Mouse (Mus musculus) myocyte (in vitro differentiated cells): ENCODE measurements around the gene Gata1. TPM values are rescaled to one million over a fixed set of nuclear protein-coding genes. Genes with fewer than 3 reads are reported as not detected.

Source experiments
- H3K27me3 ChIP-seq: one replicate; pipeline ENCODE4 v1.6.1; 2011; ENCODE audit not compliant: control insufficient read depth, insufficient read depth, insufficient read length
- H3K36me3 ChIP-seq: one replicate; pipeline ENCODE4 v1.6.1; 2011; ENCODE audit not compliant: control insufficient read depth, insufficient read depth
- H3K4me2 ChIP-seq: one replicate; pipeline ENCODE4 v1.6.1; 2011; ENCODE audit warnings: low read depth, control low read depth
- H3K4me3 ChIP-seq: one replicate; pipeline ENCODE4 v1.5.1; 2011; ENCODE audit warnings: mild to moderate bottlenecking, control low read depth, moderate library complexity
- H3K79me2 ChIP-seq: one replicate; pipeline ENCODE4 v1.6.1; 2011; ENCODE audit not compliant: control insufficient read depth, insufficient read depth
- H3ac ChIP-seq: one replicate; pipeline ENCODE4 v1.6.1; 2011; ENCODE audit not compliant: control insufficient read depth, insufficient read length
- CEBPB ChIP-seq: IDR thresholded peaks from 2 replicates; pipeline ENCODE4 v1.6.1; 2011; ENCODE audit warnings: mild to moderate bottlenecking, moderate library complexity; ENCODE audit not compliant: poor library complexity, insufficient read depth, severe bottlenecking
- E2F4 ChIP-seq: IDR thresholded peaks from one replicate; pipeline ENCODE4 v1.6.1; 2011; ENCODE audit warnings: mild to moderate bottlenecking, control low read depth, moderate library complexity; ENCODE audit not compliant: insufficient read depth
- MAX ChIP-seq: IDR thresholded peaks from one replicate; pipeline ENCODE4 v1.6.1; 2011; ENCODE audit warnings: low read depth, mild to moderate bottlenecking, control low read depth
- MYOD1 ChIP-seq, 3 experiments: IDR thresholded peaks; one replicate each; pipeline ENCODE4 v1.6.1; 2011; ENCODE audit warnings: control low read depth in 2 of 3, low read depth in 2 of 3, mild to moderate bottlenecking in 2 of 3, moderate library complexity in 1 of 3; ENCODE audit not compliant: insufficient read length in 2 of 3, control insufficient read depth in 1 of 3
- MYOG ChIP-seq, 3 experiments: IDR thresholded peaks; one replicate each; pipeline ENCODE4 v1.6.1; 2011; ENCODE audit warnings: control low read depth in 2 of 3, low read depth in 2 of 3, mild to moderate bottlenecking in 2 of 3; ENCODE audit not compliant: insufficient read length in 2 of 3, control insufficient read depth in 1 of 3, insufficient read depth in 1 of 3
- POLR2A ChIP-seq: IDR thresholded peaks from one replicate; pipeline ENCODE4 v1.6.1; 2011; ENCODE audit warnings: low read depth, mild to moderate bottlenecking, control low read depth, moderate library complexity; ENCODE audit not compliant: insufficient read length
- POLR2AphosphoS2 ChIP-seq: IDR thresholded peaks from one replicate; pipeline ENCODE4 v1.6.1; 2011; ENCODE audit warnings: low read depth, control low read depth; ENCODE audit not compliant: insufficient read length
- REST ChIP-seq: IDR thresholded peaks from one replicate; pipeline ENCODE4 v1.6.1; 2011; ENCODE audit warnings: mild to moderate bottlenecking, control low read depth, moderate library complexity; ENCODE audit not compliant: insufficient read depth, insufficient read length
- SRF ChIP-seq: IDR thresholded peaks from one replicate; pipeline ENCODE4 v1.6.1; 2011; ENCODE audit warnings: low read depth; ENCODE audit not compliant: control insufficient read depth, insufficient read length
- TCF12 ChIP-seq: IDR thresholded peaks from one replicate; pipeline ENCODE4 v1.6.1; 2011; ENCODE audit warnings: mild to moderate bottlenecking, control low read depth; ENCODE audit not compliant: poor library complexity, insufficient read depth, severe bottlenecking
- TCF3 ChIP-seq: IDR thresholded peaks from one replicate; pipeline ENCODE4 v1.6.1; 2011; ENCODE audit warnings: low read depth, control low read depth; ENCODE audit not compliant: insufficient read length
- USF1 ChIP-seq: IDR thresholded peaks from one replicate; pipeline ENCODE4 v1.6.1; 2011; ENCODE audit warnings: low read depth, mild to moderate bottlenecking, control low read depth, moderate library complexity
- polyA plus RNA-seq: library from polyadenylated mRNA; unstranded; fragments of >200 nt; fragmentation: generic; extraction: Trizol; gene quantifications from one replicate; pipeline ENCODE4 v1.2.1, GENCODE M21; 2012; ENCODE audit warnings: missing spikeins

The Gata1 gene
- polyA plus RNA-seq, 1 experiment: not detected

DNA sequence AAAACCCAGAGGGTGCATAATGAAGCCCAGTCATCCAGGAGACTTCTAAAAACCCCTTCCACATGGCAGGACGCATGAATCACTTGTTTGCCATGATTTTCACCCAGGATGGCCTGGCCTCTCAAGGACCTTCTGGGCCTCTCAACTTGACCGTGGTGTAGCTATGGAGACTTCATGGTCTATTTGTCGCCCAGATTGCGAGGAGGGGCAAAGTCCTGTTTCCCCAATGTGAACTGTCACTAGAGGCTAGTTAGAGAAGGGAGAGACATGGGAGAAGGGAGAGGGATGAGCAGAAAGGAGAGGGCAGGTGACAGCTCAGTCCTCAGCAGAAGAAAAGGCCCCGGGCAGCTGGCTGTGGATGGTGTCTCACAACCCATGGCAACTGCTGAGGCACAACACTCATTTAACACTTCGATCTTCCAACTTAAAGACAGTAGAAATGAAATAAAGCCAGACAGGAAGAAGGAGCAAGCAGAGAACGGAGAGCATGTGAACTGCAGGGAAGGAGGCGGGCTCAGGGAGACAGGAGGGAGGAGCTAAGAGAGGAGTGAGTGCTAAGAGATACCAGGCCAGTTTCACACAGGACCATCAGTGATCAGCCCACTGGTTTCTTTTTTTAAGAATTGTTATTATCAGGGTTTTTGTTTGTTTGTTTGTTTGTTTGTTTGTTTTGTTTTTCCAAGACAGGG is 14.7 kb upstream of the Gata1 start:
- Histone ChIP-seq H3K4me2 (no peak overlapping the region), H3K27me3 (no peaks in the 10 kb centered on the region), H3K79me2 (no peaks in the 10 kb centered on the region), H3K4me3 (no peak overlapping the region), H3K36me3 (no peaks in the 10 kb centered on the region), H3ac (no peak overlapping the region)
- TF ChIP-seq TCF12: no peak
- no peak for TF ChIP-seq SRF
- TF ChIP-seq E2F4: no peak
- TF ChIP-seq MYOD1 (IDR thresholded peaks at IDR 0.05; ENCODE audit: control insufficient read depth in 1 of 3, insufficient read length in 2 of 3, low read depth in 2 of 3): no peak
- no peak for TF ChIP-seq CEBPB
- no peak for TF ChIP-seq MYOG (IDR thresholded peaks at IDR 0.05; ENCODE audit: control insufficient read depth in 1 of 3, insufficient read depth in 1 of 3, insufficient read length in 2 of 3, low read depth in 2 of 3)
- TF ChIP-seq POLR2AphosphoS2: no peak
- no peak for TF ChIP-seq TCF3
- no peak for TF ChIP-seq POLR2A
- no peak for TF ChIP-seq USF1
- TF ChIP-seq REST: no peak
- TF ChIP-seq MAX: no peak

DNA sequence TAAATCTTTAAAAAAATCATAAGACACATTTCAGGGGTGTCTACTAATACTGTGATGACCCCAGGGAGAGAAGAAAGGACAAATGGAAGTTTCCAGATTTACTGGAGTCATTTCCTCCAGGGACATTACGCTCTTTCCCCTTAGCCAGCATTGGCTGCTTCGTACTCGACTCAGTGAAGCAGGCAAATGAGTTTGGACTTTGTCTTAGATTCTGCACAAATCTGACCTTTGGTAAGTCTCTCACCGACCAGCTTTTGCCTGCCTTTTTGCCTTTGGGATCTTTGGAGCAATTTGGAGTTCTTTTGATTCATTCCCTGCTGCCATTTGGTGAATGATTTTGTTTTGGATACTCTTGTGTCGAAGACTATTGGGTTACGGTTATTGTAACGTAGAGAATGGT is 3.5 kb upstream of the Gata1 start:
- no peak overlapping the region for H3K4me2 ChIP-seq
- H3K4me3 ChIP-seq: no peak overlapping the region
- TF ChIP-seq REST: no peak
- TF ChIP-seq SRF: no peak
- TF ChIP-seq MYOD1 (IDR thresholded peaks at IDR 0.05; ENCODE audit: control insufficient read depth in 1 of 3, insufficient read length in 2 of 3, low read depth in 2 of 3): no peak
- no peak for TF ChIP-seq POLR2A
- no peak for TF ChIP-seq TCF3
- TF ChIP-seq MYOG (IDR thresholded peaks at IDR 0.05; ENCODE audit: control insufficient read depth in 1 of 3, insufficient read depth in 1 of 3, insufficient read length in 2 of 3, low read depth in 2 of 3): no peak
- TF ChIP-seq TCF12: no peak
- TF ChIP-seq E2F4: no peak
- TF ChIP-seq POLR2AphosphoS2: no peak
- no peak for TF ChIP-seq MAX
- TF ChIP-seq CEBPB: no peak
- TF ChIP-seq USF1: no peak
- no peak overlapping the region for H3ac ChIP-seq
- H3K36me3 ChIP-seq: no peaks in the 10 kb centered on the region
- no peaks in the 10 kb centered on the region for H3K79me2 ChIP-seq
- H3K27me3 ChIP-seq: no peaks in the 10 kb centered on the region

DNA sequence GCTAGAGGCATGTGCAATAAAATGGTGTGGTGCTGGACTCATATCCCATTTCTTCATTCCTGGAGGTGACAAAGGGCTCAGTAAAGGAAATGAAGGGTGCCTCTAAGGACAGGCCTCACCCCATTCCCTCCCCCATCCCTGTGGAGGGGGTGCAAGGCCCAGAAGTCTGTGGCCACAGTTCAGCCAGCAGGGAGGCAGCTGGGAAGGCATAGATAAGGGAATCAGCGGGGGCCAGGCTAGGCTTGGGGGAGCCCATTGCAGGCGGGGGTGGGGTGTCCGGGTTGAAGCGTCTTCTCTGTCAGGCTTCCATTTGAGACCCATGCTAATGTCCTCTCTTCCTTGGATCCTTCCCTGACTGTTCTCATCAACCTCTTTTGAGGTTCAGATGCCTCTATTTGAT is 6.6 kb downstream of the Gata1 start:
- Histone ChIP-seq H3K79me2 (no peaks in the 10 kb centered on the region), H3K4me3 (no peak overlapping the region), H3K4me2 (no peak overlapping the region), H3K27me3 (no peaks in the 10 kb centered on the region), H3ac (no peak overlapping the region), H3K36me3 (no peaks in the 10 kb centered on the region)
- TF ChIP-seq E2F4 (no peak), REST (no peak), TCF3 (no peak), MYOD1 (IDR thresholded peaks at IDR 0.05; ENCODE audit: control insufficient read depth in 1 of 3, insufficient read length in 2 of 3, low read depth in 2 of 3) (no peak), SRF (no peak), POLR2A (no peak), MYOG (IDR thresholded peaks at IDR 0.05; ENCODE audit: control insufficient read depth in 1 of 3, insufficient read depth in 1 of 3, insufficient read length in 2 of 3, low read depth in 2 of 3) (no peak), TCF12 (no peak), POLR2AphosphoS2 (no peak), MAX (no peak), CEBPB (no peak), USF1 (no peak)

DNA sequence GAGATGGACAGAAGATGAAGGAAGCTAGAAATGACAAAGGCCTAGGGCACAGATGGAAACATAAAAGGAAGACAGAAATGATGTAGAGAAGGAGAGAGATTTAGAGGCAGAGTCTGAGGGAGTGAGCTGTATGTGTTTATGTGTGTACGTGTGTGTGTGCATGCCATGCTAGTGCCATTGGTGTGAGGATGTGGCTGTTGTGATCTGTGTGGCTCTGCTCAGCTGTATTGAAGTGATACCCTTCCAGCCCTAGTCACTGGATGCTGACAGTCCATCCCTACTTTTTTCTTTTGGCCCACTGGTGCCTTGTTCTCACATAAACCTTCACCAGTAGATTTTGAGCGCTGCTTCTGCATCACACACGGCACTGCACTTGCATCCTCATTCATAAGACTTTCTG is 9.0 kb downstream of the Gata1 start:
- no peak overlapping the region for H3K4me2 ChIP-seq

More for the DNA sequence above, 9.0 kb downstream of the Gata1 start:
- TF ChIP-seq CEBPB (no peak), SRF (no peak), TCF3 (no peak), POLR2A (no peak), REST (no peak)
- Histone ChIP-seq H3K27me3 (no peaks in the 10 kb centered on the region), H3K79me2 (no peaks in the 10 kb centered on the region), H3K4me3 (no peak overlapping the region), H3ac (no peak overlapping the region), H3K36me3 (no peaks in the 10 kb centered on the region)
